Mouse (Mus musculus) small intestine, adult 2 months (tissue): ENCODE results near the gene Mtfp1.

Experiments
- CTCF ChIP-seq: fragments of 200-500 bp; IDR thresholded peaks from 2 replicates; pipeline ENCODE4 v1.5.1; 2012; ENCODE audit warnings: low read depth, mild to moderate bottlenecking, control low read depth, inconsistent platforms, low read length, moderate library complexity, mixed read lengths; ENCODE audit not compliant: insufficient replicate concordance, insufficient read length; ENCODE audit errors: extremely low read depth
- POLR2A ChIP-seq: fragments of 200-500 bp; IDR thresholded peaks from 2 replicates; pipeline ENCODE4 v1.6.1; 2012; ENCODE audit warnings: low read depth, mild to moderate bottlenecking, control low read depth, inconsistent platforms, low read length, moderate library complexity

DNA sequence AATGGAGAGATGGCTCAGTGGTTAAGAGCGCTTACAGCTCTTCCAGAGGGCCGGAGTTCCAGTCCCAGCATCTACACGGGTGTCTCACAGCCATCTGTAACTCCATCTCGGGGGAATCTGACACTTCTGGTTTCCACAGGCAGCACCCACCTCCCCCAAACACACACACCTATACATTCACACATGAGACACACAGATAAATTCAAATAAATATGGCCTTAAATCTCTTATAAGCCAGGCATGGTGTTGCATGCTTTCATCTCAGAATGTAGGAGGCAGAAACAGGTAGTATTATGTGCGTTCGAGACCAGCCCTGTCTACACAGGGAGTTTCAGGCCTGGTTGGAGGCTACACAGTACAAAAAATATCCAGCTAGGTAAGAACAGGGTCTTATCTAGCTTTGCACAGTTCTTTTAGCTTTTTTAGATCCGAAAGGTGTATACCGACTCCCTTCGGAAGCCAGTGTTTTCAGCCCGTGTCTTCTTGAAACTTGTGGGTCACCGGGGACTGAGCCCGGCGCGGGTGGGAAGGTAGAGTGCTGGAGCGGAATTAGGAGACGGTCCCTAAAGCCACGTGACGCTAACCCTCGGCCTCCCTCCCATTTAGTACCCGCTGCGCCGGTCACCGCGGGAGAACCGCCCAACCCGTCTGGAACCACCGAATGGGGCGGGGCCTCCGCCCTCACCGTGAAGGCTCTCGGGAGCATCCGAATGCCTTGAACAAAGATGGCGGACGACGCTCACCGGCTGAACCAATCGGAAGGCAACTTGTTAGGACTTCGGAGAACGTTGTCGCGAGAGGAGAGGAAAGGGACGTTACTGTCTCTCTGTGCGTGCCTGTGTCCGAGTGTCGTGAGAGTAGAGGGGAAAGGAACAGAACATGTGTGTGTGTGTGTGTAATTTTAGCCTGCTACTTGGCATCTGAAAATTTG is 1.1 kb upstream of the Mtfp1 start:
- TF ChIP-seq CTCF (no peak), POLR2A (peak; percentile 51; the same call in 1 of the 2 replicates)
